Mouse (Mus musculus) T-helper 2 cell (primary cell): ENCODE results near the gene Sertad2.

Experiments used
- in situ Hi-C: fragments of 300-600 bp; cut with MboI, MseI; formaldehyde crosslinking; loops from one replicate; pipeline ENCODE4 v1.15.1; 2025; ENCODE audit warnings: high pct_unique_total_duplicates

Sertad2 gene

DNA sequence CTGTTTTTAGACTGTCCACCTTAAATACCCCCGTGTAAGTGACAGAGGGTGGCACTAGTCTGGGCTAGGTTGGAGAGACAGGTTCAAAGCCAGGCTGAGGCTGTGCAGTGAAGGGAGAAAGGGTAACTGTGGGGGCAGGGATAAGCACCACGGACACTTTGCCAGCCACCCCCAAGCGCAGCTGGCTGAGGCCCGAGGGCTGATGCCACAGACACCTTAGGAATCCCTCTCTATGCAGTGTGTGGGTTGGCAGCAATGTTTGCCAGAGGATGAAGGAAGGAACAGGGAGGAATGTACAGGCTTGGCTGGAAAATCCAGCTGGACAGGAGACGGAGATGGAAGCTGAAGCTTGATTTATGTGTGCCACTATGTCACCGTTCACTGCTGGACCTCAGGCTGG lies 129.5 kb downstream of the Sertad2 start:
- in situ Hi-C loops, result no loop called here

DNA sequence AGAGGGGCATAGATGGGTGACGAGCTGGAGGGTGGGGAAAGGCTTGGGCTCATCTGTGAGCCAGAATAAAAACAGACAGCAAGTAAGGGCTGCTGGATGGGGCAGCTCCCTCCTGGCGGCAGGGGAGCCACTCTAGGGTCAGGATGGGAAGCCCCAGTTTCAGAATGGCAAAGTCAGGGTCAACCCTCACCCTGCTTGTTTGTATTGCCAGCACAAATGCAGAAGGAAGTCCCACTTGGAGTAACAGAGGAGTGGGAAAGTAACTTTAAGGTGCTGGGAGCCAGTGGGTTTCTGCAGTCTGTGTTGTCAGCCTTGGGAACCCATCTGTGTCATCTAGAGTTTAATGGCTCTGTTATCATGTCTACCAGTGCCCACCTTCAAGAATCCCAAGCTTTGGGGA lies 136.3 kb downstream of the Sertad2 start:
- in situ Hi-C loops, result loop anchor here (25.0 kb wide), 1 partner anchor 842 kb away; no protein-coding TSS in a partner anchor

DNA sequence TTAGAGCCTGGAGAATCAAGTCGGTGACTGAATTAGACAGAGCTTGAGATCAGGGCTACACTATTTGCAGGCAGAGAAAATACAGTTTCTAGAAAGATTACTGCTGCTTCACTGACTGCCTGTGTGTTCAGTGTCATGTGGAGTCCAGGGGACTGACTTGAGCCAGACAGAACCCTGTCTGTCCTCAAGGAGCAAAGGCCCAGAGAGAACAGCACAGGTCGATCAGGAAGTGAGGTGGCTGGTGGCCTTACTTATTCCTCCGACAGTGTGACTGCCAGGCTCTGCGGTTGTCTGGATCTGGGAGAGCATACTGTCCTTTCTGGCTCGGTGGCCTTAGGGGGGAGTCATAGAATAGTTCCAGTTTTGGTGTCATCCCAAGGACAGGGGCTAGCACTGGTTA lies 137.7 kb downstream of the Sertad2 start:
- in situ Hi-C loops, result loop anchor here (5.0 to 25.0 kb wide), 2 partner anchors 233 to 843 kb away; no protein-coding TSS in a partner anchor

DNA sequence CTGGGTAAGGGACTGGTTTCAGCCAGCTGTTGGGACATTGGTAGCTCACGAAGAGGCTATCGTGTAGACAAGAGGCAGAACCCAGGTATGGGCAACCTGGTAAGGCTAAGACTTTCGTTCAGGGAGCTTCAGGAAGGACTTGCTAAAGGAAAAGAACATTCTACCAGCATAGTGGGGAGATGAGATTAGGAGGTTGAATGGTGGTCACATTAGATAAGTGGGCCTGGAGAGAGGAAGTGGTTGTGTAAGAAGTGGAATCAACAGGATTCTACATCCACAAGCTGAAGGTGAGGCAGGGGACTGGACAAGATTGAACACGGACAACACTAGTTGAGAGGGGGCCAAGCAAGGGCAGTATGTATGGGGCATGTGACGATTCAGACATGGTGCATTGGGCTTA lies 138.6 kb downstream of the Sertad2 start:
- in situ Hi-C loops, result loop anchor here (5.0 to 25.0 kb wide), 2 partner anchors 234 to 844 kb away; no protein-coding TSS in a partner anchor

DNA sequence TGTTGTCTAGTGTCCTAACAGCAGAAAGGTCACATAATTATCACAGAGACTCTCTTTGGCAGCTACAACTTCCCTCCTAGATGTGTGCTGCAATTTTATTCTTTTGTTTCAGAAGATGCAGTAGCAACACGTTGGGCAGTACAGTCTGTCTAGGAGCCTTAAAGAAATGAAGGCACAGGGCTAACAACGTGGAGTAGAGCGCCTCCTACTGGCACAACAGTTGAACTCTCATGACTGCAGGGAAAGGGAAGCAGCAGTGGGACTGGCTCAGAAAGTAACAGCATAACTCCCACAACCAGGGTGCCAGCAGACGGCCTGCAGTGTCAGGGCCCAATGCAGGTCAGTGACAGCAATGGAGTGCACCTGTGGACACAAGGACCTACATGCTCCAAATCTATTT lies 147.9 kb downstream of the Sertad2 start:
- in situ Hi-C loops, result loop anchor here (25.0 kb wide), 1 partner anchor 854 kb away; no protein-coding TSS in a partner anchor
